Mouse (Mus musculus): ENCODE results near the gene Gp1bb. TPM values are rescaled to one million over a fixed set of nuclear protein-coding genes. Genes with fewer than 3 reads are reported as not detected.
A peak's percentile ranks its signal among the peaks of the same experiment; 100 is the strongest.

Gene Gp1bb
- polyA plus RNA-seq, 1 experiment from 2014 or later: 11.1 TPM

DNA sequence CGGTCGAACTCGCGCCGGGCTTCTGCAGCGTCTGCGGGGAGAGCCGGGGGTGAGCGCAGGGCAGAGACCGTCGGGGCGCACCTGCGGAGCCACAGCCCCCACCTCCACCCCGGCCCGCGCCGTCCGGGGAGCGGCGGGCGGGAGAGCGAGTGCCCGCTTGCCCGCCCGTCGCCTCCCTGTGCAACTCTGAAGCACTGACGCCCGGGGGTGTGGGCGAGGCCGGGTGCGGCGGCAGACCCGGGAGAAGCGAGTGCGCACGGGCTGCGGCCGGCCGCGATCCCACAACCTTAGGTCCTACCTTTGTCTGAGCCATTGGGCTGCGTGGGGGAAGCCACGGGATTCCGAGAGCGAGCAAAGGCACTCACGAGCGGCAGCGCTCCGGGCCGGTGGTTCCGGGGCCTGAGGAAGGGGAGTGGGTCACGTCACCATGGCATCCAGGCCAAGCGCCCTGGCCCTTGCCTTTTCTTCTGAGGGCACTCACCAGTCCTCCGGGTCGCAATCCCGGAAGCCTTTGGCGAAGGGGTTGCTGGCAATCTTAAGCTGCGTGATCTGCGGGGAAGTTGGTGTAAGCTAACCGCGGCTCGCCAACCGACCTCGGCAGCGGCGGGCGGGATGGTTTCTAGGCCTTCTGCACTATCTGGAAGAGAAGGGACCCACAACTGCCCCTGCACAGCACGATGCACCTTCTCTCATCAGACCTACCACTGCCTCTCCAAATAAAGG is 39.6 kb downstream of the Gp1bb start:
- Histone ChIP-seq H3K27ac (no peak overlapping the region), H3K9me3 (replicated peaks) (no peaks in the 10 kb centered on the region), H3K9ac (peak overlapping the region; percentile 47), H3K27me3 (peaks cover 95% of the 10 kb centered on the region), H3K4me3 (peak overlapping the region; percentile 36), H3K4me1 (peaks cover 27% of the 10 kb centered on the region), H3K4me2 (replicated peaks) (peak overlapping the region; percentile 55), H3K36me3 (no peaks in the 10 kb centered on the region)
- under 1% methylated on average over 65 of the region's 67 CpGs for whole genome bisulfite sequencing
- ATAC-seq (ENCODE audit: low FRiP score): no peak

GRCm38 (mm10) chr16:18581623-18582205 is 40.5 kb downstream of the Gp1bb start:
- Histone ChIP-seq H3K27ac (no peak overlapping the region), H3K27me3 (peaks cover 90% of the 10 kb centered on the region), H3K4me1 (peaks cover 26% of the 10 kb centered on the region), H3K9ac (peak overlapping the region; percentile 47), H3K4me2 (replicated peaks) (peak overlapping the region; percentile 55), H3K4me3 (peak overlapping the region; percentile 36), H3K9me3 (replicated peaks) (no peaks in the 10 kb centered on the region), H3K36me3 (no peaks in the 10 kb centered on the region)
- WGBS: 1% methylated on average over 66 of the region's 66 CpGs
- no peak for ATAC-seq (ENCODE audit: low FRiP score)

GRCm38 (mm10) chr16:18581050-18581622 is 41.1 kb downstream of the Gp1bb start:
- H3K9ac ChIP-seq: no peak overlapping the region
- 5% methylated on average over 21 of the region's 21 CpGs for WGBS
- no peak for ATAC-seq (ENCODE audit: low FRiP score)
- H3K9me3 ChIP-seq (replicated peaks): no peaks in the 10 kb centered on the region
- no peaks in the 10 kb centered on the region for H3K36me3 ChIP-seq
- H3K4me2 ChIP-seq (replicated peaks): peak overlapping the region; percentile 55
- H3K4me3 ChIP-seq: peak overlapping the region; percentile 36
- peaks cover 20% of the 10 kb centered on the region for H3K4me1 ChIP-seq
- H3K27ac ChIP-seq: no peak overlapping the region
- H3K27me3 ChIP-seq: peaks cover 85% of the 10 kb centered on the region

DNA sequence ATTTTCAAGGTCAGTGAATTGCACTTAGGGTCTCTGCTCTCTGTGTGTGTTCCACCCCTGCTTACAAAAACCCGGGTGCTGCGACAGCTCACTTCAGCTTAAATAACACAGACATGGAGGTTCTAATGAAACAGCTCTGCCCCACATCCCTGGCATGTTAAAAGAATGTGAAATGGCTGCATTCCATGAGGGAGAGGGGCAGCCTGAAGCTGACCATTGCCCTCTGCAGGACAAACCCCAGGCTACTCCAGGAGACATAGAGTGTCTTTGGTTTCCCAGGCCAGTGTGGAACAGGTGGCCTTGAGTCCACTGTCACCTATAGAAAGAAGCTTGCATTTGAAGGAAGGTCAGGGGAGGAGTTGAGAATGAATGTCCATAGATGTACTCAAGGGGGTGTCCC is 41.8 kb downstream of the Gp1bb start:
- Histone ChIP-seq H3K4me1 (peaks cover 15% of the 10 kb centered on the region), H3K9ac (no peak overlapping the region), H3K27me3 (peaks cover 77% of the 10 kb centered on the region), H3K4me3 (no peak overlapping the region), H3K27ac (no peak overlapping the region), H3K4me2 (replicated peaks) (no peak overlapping the region), H3K36me3 (no peaks in the 10 kb centered on the region), H3K9me3 (replicated peaks) (no peaks in the 10 kb centered on the region)
- 21% methylated on average over 2 of the region's 2 CpGs for WGBS
- no peak for ATAC-seq (ENCODE audit: low FRiP score)

- 17% methylated on average over 5 of the region's 5 CpGs for WGBS
- H3K27me3 ChIP-seq: peaks cover 50% of the 10 kb centered on the region
Observed at GRCm38 (mm10) chr16:18577599-18578160, 44.5 kb downstream of the Gp1bb start.

GRCm38 (mm10) chr16:18577071-18577470 is 45.1 kb downstream of the Gp1bb start:
- no peak overlapping the region for H3K4me3 ChIP-seq
- H3K4me1 ChIP-seq: peaks cover 10% of the 10 kb centered on the region
- peaks cover 44% of the 10 kb centered on the region for H3K27me3 ChIP-seq
- no peak for ATAC-seq (ENCODE audit: low FRiP score)
- H3K9ac ChIP-seq: no peak overlapping the region
- WGBS: 45% methylated on average over 3 of the region's 3 CpGs
- H3K36me3 ChIP-seq: no peaks in the 10 kb centered on the region
- H3K4me2 ChIP-seq (replicated peaks): no peak overlapping the region
- H3K9me3 ChIP-seq (replicated peaks): no peaks in the 10 kb centered on the region
- no peak overlapping the region for H3K27ac ChIP-seq

More at GRCm38 (mm10) chr16:18577599-18578160, 44.5 kb downstream of the Gp1bb start:
- Histone ChIP-seq H3K4me2 (replicated peaks) (no peak overlapping the region), H3K9me3 (replicated peaks) (no peaks in the 10 kb centered on the region), H3K36me3 (no peaks in the 10 kb centered on the region), H3K4me1 (peaks cover 15% of the 10 kb centered on the region), H3K9ac (no peak overlapping the region), H3K4me3 (no peak overlapping the region), H3K27ac (no peak overlapping the region)
- ATAC-seq (ENCODE audit: low FRiP score): no peak

GRCm38 (mm10) chr16:18574196-18574595 is 48.0 kb downstream of the Gp1bb start:
- Histone ChIP-seq H3K4me2 (replicated peaks) (no peak overlapping the region), H3K4me1 (no peaks in the 10 kb centered on the region), H3K27ac (no peak overlapping the region), H3K27me3 (peaks cover 15% of the 10 kb centered on the region), H3K9ac (no peak overlapping the region), H3K4me3 (no peak overlapping the region), H3K36me3 (no peaks in the 10 kb centered on the region), H3K9me3 (replicated peaks) (no peaks in the 10 kb centered on the region)
- no peak for ATAC-seq (ENCODE audit: low FRiP score)
- WGBS: 75% methylated on average over 8 of the region's 8 CpGs

Other genes with a start within 250 kb of the Gp1bb start
- gene Txnrd2, start 196.0 kb downstream of the Gp1bb start, polyA plus RNA-seq (2016; fragmentation: Nextera tagmentation; extraction: Ambion mirVana): 20.2 and 20.3 TPM in 2 replicates
- 58.4 and 60.3 TPM in 2 replicates for gene Comt, start 195.6 kb downstream of the Gp1bb start, polyA plus RNA-seq (2016; fragmentation: Nextera tagmentation; extraction: Ambion mirVana)
- gene Gnb1l, start 123.7 kb downstream of the Gp1bb start, polyA plus RNA-seq (2016; fragmentation: Nextera tagmentation; extraction: Ambion mirVana): 11.5 and 12.4 TPM in 2 replicates
- gene Rtl10, start 123.5 kb downstream of the Gp1bb start, polyA plus RNA-seq (2016; fragmentation: Nextera tagmentation; extraction: Ambion mirVana): 2.3 and 2.9 TPM in 2 replicates
- 15.4 and 15.5 TPM in 2 replicates for gene Tbx1, start 31.7 kb downstream of the Gp1bb start, polyA plus RNA-seq (2016; fragmentation: Nextera tagmentation; extraction: Ambion mirVana)
- gene Gm49601, start 4.0 kb upstream of the Gp1bb start, polyA plus RNA-seq (2016; fragmentation: Nextera tagmentation; extraction: Ambion mirVana): 12.6 and 13.5 TPM in 2 replicates
- gene Sept5, start 7.6 kb upstream of the Gp1bb start, polyA plus RNA-seq (2016; fragmentation: Nextera tagmentation; extraction: Ambion mirVana): 98.7 and 105 TPM in 2 replicates
- 30.0 and 35.1 TPM in 2 replicates for gene Cldn5, start 154.4 kb upstream of the Gp1bb start, polyA plus RNA-seq (2016; fragmentation: Nextera tagmentation; extraction: Ambion mirVana)
- 96.5 and 115 TPM in 2 replicates for gene Ufd1, start 189.4 kb upstream of the Gp1bb start, polyA plus RNA-seq (2016; fragmentation: Nextera tagmentation; extraction: Ambion mirVana)
- 27.3 and 28.1 TPM in 2 replicates for gene Cdc45, start 189.6 kb upstream of the Gp1bb start, polyA plus RNA-seq (2016; fragmentation: Nextera tagmentation; extraction: Ambion mirVana)
- gene 2510002D24Rik, start 214.2 kb upstream of the Gp1bb start, polyA plus RNA-seq (2016; fragmentation: Nextera tagmentation; extraction: Ambion mirVana): 28.4 and 32.7 TPM in 2 replicates
- gene Gm28539, start 214.2 kb upstream of the Gp1bb start, polyA plus RNA-seq (2016; fragmentation: Nextera tagmentation; extraction: Ambion mirVana): not detected in 2 replicates